Mouse (Mus musculus): ENCODE results near the gene Prim1.

GRCm38 (mm10) chr10:127969820-127970219 is 45.1 kb upstream of the Prim1 start:
- TF ChIP-seq CTCF (IDR thresholded peaks at IDR 0.05; ENCODE audit: borderline replicate concordance, insufficient read depth, low read length) (no peak), POLR2A (IDR thresholded peaks at IDR 0.05; ENCODE audit: low read depth, low read length) (no peak)

Measured in embryonic fibroblast, embryonic 13.5 days (primary cell).